Mouse (Mus musculus) Patski (cell line): ENCODE data around the gene Triap1. TPM values are rescaled to one million over a fixed set of nuclear protein-coding genes. Genes with fewer than 3 reads are reported as not detected.

Experiments used
- ATAC-seq: fragments of 100-300 bp; one replicate; pipeline ENCODE4 v1.8.0; 2021
- CTCF ChIA-PET: fragments of 350-600 bp; sonication (Branson Sonifier 250); formaldehyde crosslinking; loops from one replicate; lab custom pipeline; 2022; ENCODE audit warnings: inconsistent platforms; lab: Charles Lee
- POLR2A ChIA-PET: fragments of 350-600 bp; sonication (Branson Sonifier 250); formaldehyde crosslinking; loops from one replicate; lab custom pipeline; 2022; ENCODE audit warnings: antibody characterized with exemption, inconsistent platforms; lab: Charles Lee
- DNase-seq: peaks from one replicate; pipeline ENCODE4 v3.0.0-alpha.2; 2011; ENCODE audit warnings: low read depth, low spot score
- H3K27me3 ChIP-seq: fragments of 371-371 bp; one replicate; pipeline ENCODE4 v1.5.1; 2021
- CTCF ChIP-seq: fragments of 100-300 bp; IDR thresholded peaks from one replicate; pipeline ENCODE4 v1.5.1; 2021
- in situ Hi-C: fragments of 300-500 bp; cut with MboI; formaldehyde crosslinking; loops from 3 replicates; pipeline ENCODE4 v1.11.1; 2018; ENCODE audit warnings: low pct_unique_long_range_greater_than_20kb, mixed read lengths
- polyA plus RNA-seq: library from polyadenylated mRNA; unstranded; gene quantifications from one replicate; pipeline ENCODE4 v1.2.3, GENCODE M21; 2021

Gene Triap1
- polyA plus RNA-seq, 1 experiment from 2014 or later, result 46.1 TPM

DNA sequence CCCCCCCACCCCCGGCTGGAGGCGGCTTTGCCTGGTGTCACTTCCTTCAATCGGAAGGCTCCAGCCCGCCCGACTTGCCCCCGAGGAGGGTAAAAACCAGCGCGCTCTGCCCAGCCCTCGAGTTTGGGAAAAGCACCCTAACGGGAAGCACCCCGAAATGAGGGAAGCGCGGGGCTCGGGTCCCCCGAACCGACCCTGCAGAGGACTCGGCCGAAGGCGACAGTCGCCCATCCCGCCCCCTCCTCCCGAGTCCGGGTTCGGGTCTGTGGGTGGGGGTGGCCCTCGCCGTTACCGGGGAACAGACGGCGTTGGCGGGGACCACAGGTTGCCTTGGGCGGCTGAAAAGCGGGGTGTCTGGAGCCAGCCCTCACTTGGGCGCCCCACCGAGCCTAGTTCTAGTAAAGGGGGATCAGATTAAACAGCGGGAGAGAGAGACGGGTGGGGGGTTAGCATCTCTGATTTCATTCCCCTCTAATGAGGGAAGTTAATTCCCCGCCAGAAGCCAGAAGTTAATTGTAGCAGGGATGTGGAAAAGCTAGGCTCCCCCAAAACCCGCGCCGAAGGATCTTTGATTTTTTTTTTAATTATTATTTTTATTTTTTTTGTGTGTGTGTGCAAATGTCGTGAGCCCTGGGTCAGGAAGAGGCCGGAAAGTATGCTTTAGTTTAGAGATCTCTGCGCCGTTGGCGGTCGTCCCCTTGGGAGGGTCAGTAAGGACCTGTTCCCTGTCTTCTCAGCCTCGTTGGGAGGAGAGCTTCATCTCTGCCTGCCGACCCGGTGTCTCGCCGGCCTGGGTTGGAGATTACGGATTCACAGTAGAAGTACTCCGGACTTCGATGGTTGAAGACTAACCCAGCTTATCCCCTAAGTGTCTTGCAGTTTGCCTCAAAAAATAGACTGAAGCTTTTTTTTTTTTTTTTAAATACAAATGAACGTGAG is 13.1 kb upstream of the Triap1 start:
- no peaks in the 10 kb centered on the region for H3K27me3 ChIP-seq
- ChIA-PET CTCF (interaction anchor here (0.9 to 2.7 kb wide), 3 partner anchors 10 to 20 kb away, joined by 3 to 10 read pairs (median 4); partner anchors contain the start of gene Cox6a1), POLR2A (interaction anchor here (0.6 to 1.7 kb wide), 11 partner anchors 8 to 170 kb away, joined by 3 to 6 read pairs (median 4); partner anchors contain the start of genes Dynll1, Gatc, Mlec and Triap1)
- in situ Hi-C loops, result loop anchor here (5.0 kb wide), 1 partner anchor 91 kb away; the partner anchor contains the start of gene Pop5
- no peak for TF ChIP-seq CTCF
- DNase-seq (no peak), ATAC-seq (no peak)

GRCm38 (mm10) chr5:115330955-115331354 is 10.1 kb upstream of the Triap1 start:
- no peak for DNase-seq
- TF ChIP-seq CTCF, result no peak
- in situ Hi-C loops, result no loop called here
- no peak for ATAC-seq
- ChIA-PET CTCF (interaction anchor here (1.1 kb wide), 1 partner anchor 34 kb away, joined by 3 read pairs; no protein-coding TSS in a partner anchor), POLR2A (no interaction called here)
- no peaks in the 10 kb centered on the region for H3K27me3 ChIP-seq

DNA sequence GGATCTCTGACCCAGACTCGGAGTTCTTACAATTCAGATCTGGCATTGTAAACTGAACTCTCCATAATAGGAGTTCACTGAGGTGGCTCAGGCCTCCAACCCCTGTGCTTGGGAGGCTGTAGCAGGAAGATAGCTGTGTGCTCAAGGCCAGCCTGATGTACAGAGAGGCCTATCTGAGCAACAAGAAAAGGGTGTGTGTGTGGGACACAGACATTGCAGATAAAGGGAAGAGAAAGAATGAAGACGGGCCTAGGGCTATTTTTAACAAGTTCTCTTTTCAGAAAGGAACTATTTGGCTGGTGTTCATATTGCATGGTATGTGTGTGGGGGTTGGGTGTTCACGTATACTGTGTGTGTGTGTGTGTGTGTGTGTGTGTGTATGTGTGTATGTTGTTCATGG is 7.4 kb upstream of the Triap1 start:
- ChIA-PET POLR2A (no interaction called here), CTCF (interaction anchor here (1.2 to 1.8 kb wide), 2 partner anchors 13 to 14 kb away, joined by 3 to 4 read pairs; no protein-coding TSS in a partner anchor)
- in situ Hi-C loops, result no loop called here
- TF ChIP-seq CTCF, result no peak
- DNase-seq, result no peak
- ATAC-seq, result no peak
- H3K27me3 ChIP-seq, result no peaks in the 10 kb centered on the region

- ATAC-seq (no peak), DNase-seq (no peak)
- no peaks in the 10 kb centered on the region for H3K27me3 ChIP-seq
- in situ Hi-C loops, result loop anchor here (10.0 kb wide), 1 partner anchor 335 kb away; no protein-coding TSS in a partner anchor
- TF ChIP-seq CTCF, result no peak
- ChIA-PET POLR2A (interaction anchor here (1.2 kb wide), 1 partner anchor 13 kb away, joined by 5 read pairs; the partner anchor contains the start of gene Srsf9), CTCF (interaction anchor here (1.5 kb wide), 1 partner anchor 12 kb away, joined by 4 read pairs; no protein-coding TSS in a partner anchor)
These were observed 1.0 kb upstream of the Triap1 start for GRCm38 (mm10) chr5:115340007-115340406.

GRCm38 (mm10) chr5:115341314-115342165 is 515 bp downstream of the Triap1 start:
- ChIA-PET POLR2A (interaction anchor here (0.9 to 1.4 kb wide), 7 partner anchors 11 to 74 kb away, joined by 3 to 7 read pairs (median 4); partner anchors contain the start of genes Rnf10 and Srsf9), CTCF (interaction anchor here (0.9 to 1.5 kb wide), 2 partner anchors 12 to 24 kb away, joined by 3 read pairs; no protein-coding TSS in a partner anchor)
- ATAC-seq, result no peak
- TF ChIP-seq CTCF, result no peak
- no peak for DNase-seq
- in situ Hi-C loops, result loop anchor here (10.0 kb wide), 1 partner anchor 337 kb away; no protein-coding TSS in a partner anchor
- H3K27me3 ChIP-seq, result no peaks in the 10 kb centered on the region

- in situ Hi-C loops, result loop anchor here (10.0 kb wide), 1 partner anchor 343 kb away; no protein-coding TSS in a partner anchor
- no peak for TF ChIP-seq CTCF
- no peaks in the 10 kb centered on the region for H3K27me3 ChIP-seq
- ChIA-PET POLR2A (interaction anchor here (1.0 to 1.1 kb wide), 2 partner anchors 16 to 109 kb away, joined by 3 read pairs; no protein-coding TSS in a partner anchor), CTCF (interaction anchor here (0.8 to 2.6 kb wide), 8 partner anchors 11 to 188 kb away, joined by 3 to 13 read pairs (median 4); partner anchors contain the start of gene Rnf10)
- DNase-seq, result peak; percentile 37
- peak; percentile 48 for ATAC-seq
These were observed 6.5 kb downstream of the Triap1 start for GRCm38 (mm10) chr5:115347564-115347963.

DNA sequence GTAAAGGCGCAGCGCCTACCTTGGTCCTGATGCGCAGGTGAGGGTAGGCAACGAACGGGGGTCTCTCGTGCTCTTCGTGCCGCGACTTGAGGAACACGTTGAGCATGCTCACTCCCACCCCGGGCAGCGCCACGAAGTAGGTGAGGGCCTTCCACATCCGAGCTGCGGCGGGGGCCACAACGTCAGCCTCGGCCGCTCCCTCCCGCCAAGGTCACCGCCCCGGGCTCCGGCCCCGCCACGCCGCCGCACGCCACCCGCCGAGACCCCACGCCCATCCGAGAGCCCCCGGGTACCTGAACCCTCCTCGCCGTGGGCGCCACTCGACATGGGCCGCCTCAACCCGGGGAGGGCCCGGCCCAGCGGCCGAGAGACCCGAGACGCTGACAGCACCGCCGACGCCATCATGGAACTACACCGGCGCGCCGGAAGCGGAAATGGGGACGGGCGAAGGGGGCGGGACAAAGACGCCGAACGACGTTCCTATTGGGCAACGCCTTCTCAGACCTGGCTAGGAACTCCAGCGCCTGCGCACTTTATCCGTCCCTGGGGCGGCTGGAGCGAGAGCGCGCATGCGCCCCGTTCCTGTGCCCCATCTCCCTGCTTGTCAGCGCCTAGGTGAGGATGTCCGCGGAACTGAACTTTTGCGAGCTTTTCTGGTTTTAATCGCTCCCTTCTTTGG is 7.7 kb downstream of the Triap1 start, which contains the start of gene Cox6a1:
TSS of gene Cox6a1 (minus strand) at position 436 of the 679 bp plus-strand sequence.
- POLR2A ChIA-PET, result interaction anchor here (0.7 to 1.1 kb wide), 7 partner anchors 10 to 642 kb away, joined by 3 to 11 read pairs (median 3); no protein-coding TSS in a partner anchor
- no peaks in the 10 kb centered on the region for H3K27me3 ChIP-seq
- TF ChIP-seq CTCF, result no peak
- peak; percentile 94 for DNase-seq
- CTCF ChIA-PET, result interaction anchor here (1.0 to 2.6 kb wide), 5 partner anchors 11 to 189 kb away, joined by 3 to 13 read pairs (median 8); no protein-coding TSS in a partner anchor
- in situ Hi-C loops, result loop anchor here (10.0 kb wide), 1 partner anchor 344 kb away; no protein-coding TSS in a partner anchor
- peak; percentile 46 for ATAC-seq

DNA sequence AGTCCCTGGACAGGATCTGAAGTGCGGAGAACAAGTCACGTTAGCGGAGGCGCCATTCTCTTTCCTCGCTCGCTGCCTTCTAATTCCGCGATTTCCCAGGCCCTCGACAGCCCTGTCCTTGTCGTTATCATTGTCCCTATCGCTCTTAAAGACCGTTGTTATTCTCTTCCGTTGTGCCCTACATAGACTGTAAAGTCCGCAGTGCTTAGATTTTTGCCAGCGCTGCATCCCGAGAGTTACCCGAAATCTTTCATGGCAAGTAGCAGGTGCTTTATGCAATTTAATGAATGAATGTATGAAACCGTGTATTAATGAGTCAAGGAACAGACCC is 8.2 kb downstream of the Triap1 start:
- ATAC-seq, result no peak
- POLR2A ChIA-PET, result interaction anchor here (1.0 to 1.1 kb wide), 3 partner anchors 9 to 642 kb away, joined by 3 to 4 read pairs (median 3); no protein-coding TSS in a partner anchor

GRCm38 (mm10) chr5:115351348-115351747 is 10.3 kb downstream of the Triap1 start:
- CTCF ChIA-PET, result no interaction called here
- in situ Hi-C loops, result no loop called here
- DNase-seq (no peak), ATAC-seq (no peak)
- peaks cover 4% of the 10 kb centered on the region for H3K27me3 ChIP-seq
- TF ChIP-seq CTCF, result peak; percentile 40
- POLR2A ChIA-PET, result interaction anchor here (0.6 kb wide), 1 partner anchor 90 kb away, joined by 3 read pairs; no protein-coding TSS in a partner anchor

More for the DNA sequence above, 8.2 kb downstream of the Triap1 start:
- CTCF ChIA-PET, result interaction anchor here (2.6 kb wide), 1 partner anchor 20 kb away, joined by 10 read pairs; no protein-coding TSS in a partner anchor
- in situ Hi-C loops, result loop anchor here (10.0 kb wide), 1 partner anchor 344 kb away; no protein-coding TSS in a partner anchor
- DNase-seq, result no peak
- H3K27me3 ChIP-seq, result no peaks in the 10 kb centered on the region
- no peak for TF ChIP-seq CTCF
